Mouse (Mus musculus) cerebellum, adult 2 months (tissue): ENCODE data around the gene Zmynd10.

Experiments used
- CTCF ChIP-seq: fragments of 200-500 bp; IDR thresholded peaks from 2 replicates; pipeline ENCODE4 v1.5.1; 2011; ENCODE audit warnings: low read depth, mild to moderate bottlenecking, control low read depth, low read length, moderate library complexity, borderline replicate concordance; ENCODE audit not compliant: insufficient read depth
- POLR2A ChIP-seq: fragments of 200-500 bp; IDR thresholded peaks from 2 replicates; pipeline ENCODE4 v1.6.1; 2011; ENCODE audit warnings: low read length, control low read depth, borderline replicate concordance; ENCODE audit not compliant: insufficient read depth

- TF ChIP-seq POLR2A (no peak), CTCF (no peak)
Observed at GRCm38 (mm10) chr9:107500708-107501286, 46.3 kb upstream of the Zmynd10 start.
